Mouse (Mus musculus) limb, embryonic 10.5 days (tissue): ENCODE measurements around the gene Cnn2. TPM values are rescaled to one million over a fixed set of nuclear protein-coding genes. Genes with fewer than 3 reads are reported as not detected.

ENCODE experiments used
- DNase-seq: peaks from one replicate; pipeline ENCODE4 v3.0.0-alpha.2; 2017; ENCODE audit warnings: low spot score
- H3K27ac ChIP-seq: fragments of 300-500 bp; sonication (generic); 2 replicates; pipeline ENCODE4 v1.5.1; 2016; ENCODE audit warnings: mild to moderate bottlenecking
- H3K27me3 ChIP-seq: fragments of 300-500 bp; sonication (generic); 2 replicates; pipeline ENCODE4 v1.6.1; 2016; ENCODE audit warnings: low read depth, mild to moderate bottlenecking; ENCODE audit not compliant: poor library complexity, severe bottlenecking
- H3K36me3 ChIP-seq: fragments of 300-500 bp; sonication (generic); 2 replicates; pipeline ENCODE4 v1.6.1; 2016; ENCODE audit warnings: mild to moderate bottlenecking, moderate library complexity
- H3K4me1 ChIP-seq: fragments of 300-500 bp; sonication (generic); 2 replicates; pipeline ENCODE4 v1.6.1; 2016
- H3K4me3 ChIP-seq: fragments of 300-500 bp; sonication (generic); 2 replicates; pipeline ENCODE4 v1.5.1; 2016; ENCODE audit warnings: mild to moderate bottlenecking, moderate library complexity
- H3K9me3 ChIP-seq: fragments of 300-500 bp; sonication (generic); replicated peaks from 2 replicates; pipeline ENCODE4 v1.6.1; 2016; ENCODE audit warnings: mild to moderate bottlenecking
- WGBS: fragments of 180-500 bp; shearing (Covaris S2); methylation state at CpG from one replicate; pipeline ENCODE4 v1.1.7; 2016; 5-methylcytosine and 5-hydroxymethylcytosine counted together
- polyA plus RNA-seq: library from polyadenylated mRNA; unstranded; fragments of >200 nt; fragmentation: Nextera tagmentation; extraction: Ambion mirVana; gene quantifications from 2 replicates; pipeline ENCODE4 v1.2.1, GENCODE M21; 2016

Cnn2 gene
- polyA plus RNA-seq, 1 experiment from 2014 or later: 301 TPM

- Histone ChIP-seq H3K27ac (0 out of 2 replicates have a peak overlapping the region, but pooled peaks have one; percentile 26), H3K4me3 (no peak overlapping the region), H3K27me3 (peaks cover 52% of the 10 kb centered on the region), H3K9me3 (no peaks in the 10 kb centered on the region), H3K36me3 (peaks cover 19% of the 10 kb centered on the region), H3K4me1 (peaks cover 53% of the 10 kb centered on the region)
- DNase-seq: no peak
- 81% methylated on average over 14 of the region's 14 CpGs for WGBS
Measured at GRCm38 (mm10) chr10:80017771-80018170, 29.4 kb downstream of the Cnn2 start.

GRCm38 (mm10) chr10:80018739-80019297, 30.4 kb downstream of the Cnn2 start:
- Histone ChIP-seq H3K27me3 (peaks cover 41% of the 10 kb centered on the region), H3K27ac (peak overlapping the region; percentile 93), H3K36me3 (peaks cover 24% of the 10 kb centered on the region), H3K4me3 (peak overlapping the region; percentile 56), H3K4me1 (peaks cover 47% of the 10 kb centered on the region), H3K9me3 (no peaks in the 10 kb centered on the region)
- 3% methylated on average over 15 of the region's 15 CpGs for WGBS
- DNase-seq: no peak

- 3% methylated on average over 20 of the region's 20 CpGs for WGBS
- H3K27me3 ChIP-seq: peaks cover 33% of the 10 kb centered on the region
- H3K4me3 ChIP-seq: peak overlapping the region; percentile 56
- no peaks in the 10 kb centered on the region for H3K9me3 ChIP-seq
- peaks cover 30% of the 10 kb centered on the region for H3K36me3 ChIP-seq
- H3K4me1 ChIP-seq: peaks cover 44% of the 10 kb centered on the region
- peak; percentile 80 for DNase-seq
- peak overlapping the region; percentile 93 for H3K27ac ChIP-seq
Measured at GRCm38 (mm10) chr10:80019471-80020131, 31.2 kb downstream of the Cnn2 start.

- Histone ChIP-seq H3K27ac (peak overlapping the region; percentile 93), H3K27me3 (peaks cover 27% of the 10 kb centered on the region), H3K4me3 (peak overlapping the region; percentile 56), H3K9me3 (no peaks in the 10 kb centered on the region), H3K36me3 (peaks cover 33% of the 10 kb centered on the region), H3K4me1 (peaks cover 43% of the 10 kb centered on the region)
- 17% methylated on average over 11 of the region's 11 CpGs for WGBS
- no peak for DNase-seq
Measured at GRCm38 (mm10) chr10:80020191-80020590, 31.8 kb downstream of the Cnn2 start.

- H3K27ac ChIP-seq: peak overlapping the region; percentile 93
- no peaks in the 10 kb centered on the region for H3K9me3 ChIP-seq
- H3K4me3 ChIP-seq: peak overlapping the region; percentile 56
- no peak for DNase-seq
- peaks cover 22% of the 10 kb centered on the region for H3K27me3 ChIP-seq
- peaks cover 38% of the 10 kb centered on the region for H3K36me3 ChIP-seq
- 88% methylated on average over 18 of the region's 18 CpGs for WGBS
- peaks cover 49% of the 10 kb centered on the region for H3K4me1 ChIP-seq
Measured at GRCm38 (mm10) chr10:80020603-80021319, 32.4 kb downstream of the Cnn2 start.

- peaks cover 17% of the 10 kb centered on the region for H3K27me3 ChIP-seq
- no peak for DNase-seq
- H3K4me1 ChIP-seq: peaks cover 54% of the 10 kb centered on the region
- H3K36me3 ChIP-seq: peaks cover 43% of the 10 kb centered on the region
- H3K9me3 ChIP-seq: no peaks in the 10 kb centered on the region
- no peak overlapping the region for H3K27ac ChIP-seq
- no peak overlapping the region for H3K4me3 ChIP-seq
- WGBS: 89% methylated on average over 13 of the region's 13 CpGs
Measured at GRCm38 (mm10) chr10:80021320-80021641, 32.9 kb downstream of the Cnn2 start.

- no peak overlapping the region for H3K27ac ChIP-seq
- no peak overlapping the region for H3K4me3 ChIP-seq
- peaks cover 48% of the 10 kb centered on the region for H3K4me1 ChIP-seq
- 97% methylated on average over 12 of the region's 12 CpGs for WGBS
- H3K27me3 ChIP-seq: peaks cover 9% of the 10 kb centered on the region
- H3K36me3 ChIP-seq: peaks cover 52% of the 10 kb centered on the region
- no peak for DNase-seq
- no peaks in the 10 kb centered on the region for H3K9me3 ChIP-seq
Measured at GRCm38 (mm10) chr10:80022164-80022563, 33.8 kb downstream of the Cnn2 start.

- Histone ChIP-seq H3K4me1 (peaks cover 48% of the 10 kb centered on the region), H3K9me3 (no peaks in the 10 kb centered on the region), H3K27me3 (peaks cover 2% of the 10 kb centered on the region), H3K27ac (no peak overlapping the region), H3K36me3 (peaks cover 58% of the 10 kb centered on the region), H3K4me3 (no peak overlapping the region)
- WGBS: 96% methylated on average over 8 of the region's 8 CpGs
- no peak for DNase-seq
Measured at GRCm38 (mm10) chr10:80022806-80023205, 34.4 kb downstream of the Cnn2 start.

GRCm38 (mm10) chr10:80023758-80024157, 35.4 kb downstream of the Cnn2 start:
- no peaks in the 10 kb centered on the region for H3K9me3 ChIP-seq
- 89% methylated on average over 5 of the region's 5 CpGs for WGBS

GRCm38 (mm10) chr10:80024229-80025043, 36.1 kb downstream of the Cnn2 start:
- Histone ChIP-seq H3K27me3 (no peaks in the 10 kb centered on the region), H3K4me1 (peaks cover 38% of the 10 kb centered on the region), H3K4me3 (no peak overlapping the region), H3K9me3 (no peaks in the 10 kb centered on the region), H3K27ac (0 out of 2 replicates have a peak overlapping the region, but pooled peaks have one; percentile 8), H3K36me3 (peaks cover 74% of the 10 kb centered on the region)
- WGBS: 83% methylated on average over 15 of the region's 15 CpGs
- no peak for DNase-seq

More at GRCm38 (mm10) chr10:80023758-80024157, 35.4 kb downstream of the Cnn2 start:
- Histone ChIP-seq H3K27me3 (no peaks in the 10 kb centered on the region), H3K4me3 (no peak overlapping the region), H3K27ac (no peak overlapping the region), H3K4me1 (peaks cover 45% of the 10 kb centered on the region), H3K36me3 (peaks cover 68% of the 10 kb centered on the region)
- no peak for DNase-seq

- peaks cover 79% of the 10 kb centered on the region for H3K36me3 ChIP-seq
- H3K27ac ChIP-seq: no peak overlapping the region
- H3K27me3 ChIP-seq: no peaks in the 10 kb centered on the region
- no peak overlapping the region for H3K4me3 ChIP-seq
- DNase-seq: no peak
- peaks cover 33% of the 10 kb centered on the region for H3K4me1 ChIP-seq
- 66% methylated on average over 4 of the region's 4 CpGs for WGBS
- H3K9me3 ChIP-seq: no peaks in the 10 kb centered on the region
Measured at GRCm38 (mm10) chr10:80025044-80025347, 36.6 kb downstream of the Cnn2 start.

- 74% methylated on average over 10 of the region's 10 CpGs for WGBS
- H3K4me1 ChIP-seq: peaks cover 28% of the 10 kb centered on the region
- no peak overlapping the region for H3K27ac ChIP-seq
- H3K4me3 ChIP-seq: 0 out of 2 replicates have a peak overlapping the region, but pooled peaks have one; percentile 6
- H3K27me3 ChIP-seq: no peaks in the 10 kb centered on the region
- DNase-seq: no peak
- peaks cover 84% of the 10 kb centered on the region for H3K36me3 ChIP-seq
- no peaks in the 10 kb centered on the region for H3K9me3 ChIP-seq
Measured at GRCm38 (mm10) chr10:80025463-80025862, 37.1 kb downstream of the Cnn2 start.
